Mouse (Mus musculus) C2C12 (cell line): ENCODE results near the gene Glb1. TPM values are rescaled to one million over a fixed set of nuclear protein-coding genes. Genes with fewer than 3 reads are reported as not detected.

Experiments
- H3K27me3 ChIP-seq: one replicate; pipeline ENCODE4 v1.6.1; 2011; ENCODE audit not compliant: control insufficient read depth, insufficient read depth, insufficient read length
- H3K36me3 ChIP-seq: one replicate; pipeline ENCODE4 v1.6.1; 2011; ENCODE audit not compliant: control insufficient read depth, insufficient read depth
- H3K4me3 ChIP-seq: one replicate; pipeline ENCODE4 v1.5.1; 2011; ENCODE audit warnings: mild to moderate bottlenecking, control low read depth; ENCODE audit not compliant: poor library complexity, insufficient read depth, severe bottlenecking
- H3K79me2 ChIP-seq: one replicate; pipeline ENCODE4 v1.6.1; 2011; ENCODE audit not compliant: control insufficient read depth, insufficient read depth
- H3K79me3 ChIP-seq: one replicate; pipeline ENCODE4 v1.6.1; 2011; ENCODE audit warnings: low read depth, control low read depth
- H3ac ChIP-seq: one replicate; pipeline ENCODE3; 2011; ENCODE audit warnings: low read depth; ENCODE audit not compliant: control insufficient read depth, insufficient read length
- CEBPB ChIP-seq: IDR thresholded peaks from one replicate; pipeline ENCODE4 v1.6.1; 2011; ENCODE audit warnings: low read depth, mild to moderate bottlenecking, control low read depth, moderate library complexity
- CTCF ChIP-seq: IDR thresholded peaks from one replicate; pipeline ENCODE4 v1.5.1; 2011; ENCODE audit not compliant: control insufficient read depth, insufficient read depth, insufficient read length
- FOSL1 ChIP-seq: IDR thresholded peaks from one replicate; pipeline ENCODE4 v1.8.0; 2011; ENCODE audit warnings: mild to moderate bottlenecking, low read length; ENCODE audit not compliant: poor library complexity, insufficient read depth, severe bottlenecking
- MAX ChIP-seq: IDR thresholded peaks from one replicate; pipeline ENCODE4 v1.6.1; 2011; ENCODE audit warnings: mild to moderate bottlenecking, control low read depth
- MYOD1 ChIP-seq: IDR thresholded peaks from one replicate; pipeline ENCODE4 v1.6.1; 2011; ENCODE audit warnings: low read depth; ENCODE audit not compliant: control insufficient read depth, insufficient read length
- MYOG ChIP-seq: IDR thresholded peaks from one replicate; pipeline ENCODE4 v1.6.1; 2011; ENCODE audit not compliant: control insufficient read depth, insufficient read length; ENCODE audit errors: extremely low read depth
- USF1 ChIP-seq: IDR thresholded peaks from one replicate; pipeline ENCODE4 v1.6.1; 2011; ENCODE audit warnings: low read depth, mild to moderate bottlenecking, control low read depth, moderate library complexity
- polyA plus RNA-seq: library from polyadenylated mRNA; unstranded; fragments of >200 nt; fragmentation: generic; extraction: Trizol; gene quantifications from one replicate; pipeline ENCODE4 v1.2.1, GENCODE M21; 2012; ENCODE audit warnings: missing spikeins

Gene Glb1
- polyA plus RNA-seq, 1 experiment = 21.1 TPM

GRCm38 (mm10) chr9:114471892-114472291 is 71.0 kb downstream of the Glb1 start:
- H3ac ChIP-seq = no peak overlapping the region
- H3K79me2 ChIP-seq = no peaks in the 10 kb centered on the region
- no peaks in the 10 kb centered on the region for H3K79me3 ChIP-seq
- H3K36me3 ChIP-seq = no peaks in the 10 kb centered on the region
- no peak overlapping the region for H3K4me3 ChIP-seq
- TF ChIP-seq MAX (no peak), CEBPB (no peak), CTCF (no peak), USF1 (no peak), MYOD1 (no peak), MYOG (no peak), FOSL1 (no peak)
- no peaks in the 10 kb centered on the region for H3K27me3 ChIP-seq

GRCm38 (mm10) chr9:114477019-114477418 is 76.1 kb downstream of the Glb1 start:
- Histone ChIP-seq H3K79me3 (no peaks in the 10 kb centered on the region), H3K36me3 (no peaks in the 10 kb centered on the region), H3K4me3 (no peak overlapping the region), H3K79me2 (no peaks in the 10 kb centered on the region), H3K27me3 (no peaks in the 10 kb centered on the region), H3ac (no peak overlapping the region)
- no peak for TF ChIP-seq MAX
- TF ChIP-seq CEBPB = no peak
- TF ChIP-seq CTCF = no peak
- TF ChIP-seq MYOG = no peak
- no peak for TF ChIP-seq FOSL1
- no peak for TF ChIP-seq MYOD1
- TF ChIP-seq USF1 = no peak

GRCm38 (mm10) chr9:114480940-114481339 is 80.1 kb downstream of the Glb1 start:
- Histone ChIP-seq H3K79me2 (no peaks in the 10 kb centered on the region), H3K4me3 (no peak overlapping the region), H3K79me3 (no peaks in the 10 kb centered on the region), H3ac (no peak overlapping the region), H3K27me3 (no peaks in the 10 kb centered on the region), H3K36me3 (no peaks in the 10 kb centered on the region)
- TF ChIP-seq FOSL1 (no peak), MYOD1 (no peak), USF1 (no peak), CEBPB (no peak), MAX (no peak), MYOG (no peak), CTCF (no peak)

GRCm38 (mm10) chr9:114484771-114485170 is 83.9 kb downstream of the Glb1 start:
- H3K79me3 ChIP-seq = no peaks in the 10 kb centered on the region
- no peak overlapping the region for H3K4me3 ChIP-seq
- H3ac ChIP-seq = no peak overlapping the region
- H3K79me2 ChIP-seq = no peaks in the 10 kb centered on the region
- no peaks in the 10 kb centered on the region for H3K27me3 ChIP-seq
- TF ChIP-seq USF1 (no peak), MYOD1 (no peak), CTCF (no peak), MAX (no peak), CEBPB (no peak), FOSL1 (no peak), MYOG (no peak)
- no peaks in the 10 kb centered on the region for H3K36me3 ChIP-seq

GRCm38 (mm10) chr9:114486808-114487207 is 85.9 kb downstream of the Glb1 start:
- Histone ChIP-seq H3K36me3 (no peaks in the 10 kb centered on the region), H3K79me2 (no peaks in the 10 kb centered on the region), H3K27me3 (no peaks in the 10 kb centered on the region), H3ac (no peak overlapping the region), H3K79me3 (no peaks in the 10 kb centered on the region), H3K4me3 (no peak overlapping the region)
- no peak for TF ChIP-seq USF1
- TF ChIP-seq FOSL1 = no peak
- TF ChIP-seq MYOD1 = no peak
- no peak for TF ChIP-seq CTCF
- no peak for TF ChIP-seq CEBPB
- no peak for TF ChIP-seq MYOG
- no peak for TF ChIP-seq MAX

GRCm38 (mm10) chr9:114487481-114488258 is 86.8 kb downstream of the Glb1 start:
- no peak for TF ChIP-seq CEBPB
- peak; percentile 71 for TF ChIP-seq USF1
- Histone ChIP-seq H3K79me2 (no peaks in the 10 kb centered on the region), H3K79me3 (no peaks in the 10 kb centered on the region), H3K36me3 (no peaks in the 10 kb centered on the region), H3K4me3 (no peak overlapping the region), H3K27me3 (no peaks in the 10 kb centered on the region), H3ac (no peak overlapping the region)
